Mouse (Mus musculus): ENCODE data around the gene Sh3d19. TPM values are rescaled to one million over a fixed set of nuclear protein-coding genes. Genes with fewer than 3 reads are reported as not detected.

The Sh3d19 gene
- polyA plus RNA-seq, 3 experiments from 2014 or later: 2.0 to 4.1 (median 2.7) TPM

GRCm38 (mm10) chr3:86141886-86142262 is 171.0 kb downstream of the Sh3d19 start:
- ATAC-seq: no peak

DNA sequence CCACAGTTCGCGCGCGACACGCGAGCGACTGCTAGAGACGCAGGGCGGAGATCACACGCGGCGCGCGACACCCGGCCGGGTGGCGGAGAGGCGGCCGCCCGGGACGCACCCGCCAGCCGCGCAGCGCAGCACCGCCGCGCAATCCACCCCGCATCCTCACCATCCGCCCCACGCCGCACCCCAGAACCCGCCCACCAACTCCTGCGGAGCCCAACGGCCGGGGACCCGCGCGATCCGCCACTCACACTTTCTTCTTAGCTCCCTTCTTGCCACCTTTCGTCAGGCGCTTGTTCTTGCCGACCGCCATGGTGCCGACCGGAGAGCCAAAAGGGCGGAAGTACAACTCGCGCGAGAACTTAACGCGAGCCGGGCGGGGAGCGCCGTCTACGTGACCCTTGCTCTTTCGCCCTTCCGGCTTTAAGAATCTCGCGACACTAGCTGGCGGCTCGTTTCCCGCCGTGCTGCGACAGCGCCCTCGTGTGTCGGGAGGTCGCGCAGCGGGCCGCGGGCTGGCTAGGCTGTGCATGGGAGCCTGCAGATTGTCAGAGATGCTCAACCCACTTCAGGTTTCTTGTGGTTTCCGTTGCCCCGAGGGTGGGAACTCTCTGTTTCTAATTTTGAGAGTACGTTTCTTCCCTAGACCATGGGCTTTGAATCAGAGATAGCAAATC is 171.5 kb downstream of the Sh3d19 start, which contains the start of gene Rps3a1:
Rps3a1 (minus strand) TSS at position 440 of the 671 bp plus-strand sequence.
- peak; percentile 94 for ATAC-seq

DNA sequence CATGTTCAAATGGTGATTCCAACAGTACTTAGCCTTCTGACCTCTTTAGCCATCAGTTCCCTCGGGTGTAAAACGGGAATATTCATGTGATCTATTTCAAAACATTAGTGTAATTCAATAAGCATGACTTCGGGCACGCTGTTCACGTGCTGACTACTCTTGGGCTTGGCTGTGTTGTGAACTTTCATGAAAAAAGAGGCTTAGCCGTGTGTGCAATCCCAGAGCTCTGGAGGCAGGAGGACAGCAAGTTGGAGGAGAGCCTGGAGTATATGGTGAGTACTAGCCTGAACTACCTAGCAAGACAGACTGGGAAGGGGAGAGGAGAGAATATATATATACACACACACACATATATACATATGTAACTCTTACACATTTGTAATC is 172.0 kb downstream of the Sh3d19 start:
- ATAC-seq: no peak

DNA sequence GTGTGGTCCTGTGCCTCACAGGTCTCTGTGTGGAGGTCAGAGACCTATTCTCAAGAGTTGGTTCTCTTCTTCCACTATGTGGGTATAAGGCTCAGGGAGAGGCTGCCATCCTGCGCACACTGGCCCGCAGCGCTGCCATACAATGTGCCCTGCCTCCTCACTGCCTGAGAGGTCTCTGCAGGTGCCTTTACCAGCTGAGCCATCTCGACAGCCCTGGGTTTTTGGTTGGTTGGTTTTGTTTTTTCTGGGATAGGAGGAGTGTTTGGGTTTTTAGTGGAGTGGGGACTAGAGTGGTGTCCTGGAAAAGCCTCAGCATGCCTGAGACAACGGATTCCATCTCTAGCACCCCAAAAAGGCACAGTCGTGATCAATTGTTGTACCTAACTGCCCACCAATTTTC is 172.4 kb downstream of the Sh3d19 start:
- ATAC-seq: no peak

DNA sequence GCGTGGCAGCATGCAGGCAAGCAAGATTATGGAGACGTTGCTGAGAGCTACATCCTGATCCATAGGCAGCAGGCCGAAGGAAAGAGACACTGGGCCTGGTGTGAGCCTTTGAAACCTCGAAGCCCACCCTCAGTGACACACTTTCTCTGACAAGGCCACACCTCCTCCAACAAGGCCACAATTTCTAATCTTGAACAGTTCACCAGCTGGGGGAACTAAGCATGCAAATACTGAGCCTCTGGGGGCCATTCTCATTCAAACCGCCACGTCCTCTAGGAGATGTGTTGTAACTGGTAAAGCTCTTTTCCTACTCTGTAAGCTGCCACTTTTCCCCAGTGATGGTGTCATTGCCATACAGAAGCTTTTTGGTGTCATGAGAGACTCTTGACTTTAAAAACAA is 178.2 kb downstream of the Sh3d19 start:
- no peak for ATAC-seq

GRCm38 (mm10) chr3:86149521-86149920 is 178.6 kb downstream of the Sh3d19 start:
- ATAC-seq: no peak

DNA sequence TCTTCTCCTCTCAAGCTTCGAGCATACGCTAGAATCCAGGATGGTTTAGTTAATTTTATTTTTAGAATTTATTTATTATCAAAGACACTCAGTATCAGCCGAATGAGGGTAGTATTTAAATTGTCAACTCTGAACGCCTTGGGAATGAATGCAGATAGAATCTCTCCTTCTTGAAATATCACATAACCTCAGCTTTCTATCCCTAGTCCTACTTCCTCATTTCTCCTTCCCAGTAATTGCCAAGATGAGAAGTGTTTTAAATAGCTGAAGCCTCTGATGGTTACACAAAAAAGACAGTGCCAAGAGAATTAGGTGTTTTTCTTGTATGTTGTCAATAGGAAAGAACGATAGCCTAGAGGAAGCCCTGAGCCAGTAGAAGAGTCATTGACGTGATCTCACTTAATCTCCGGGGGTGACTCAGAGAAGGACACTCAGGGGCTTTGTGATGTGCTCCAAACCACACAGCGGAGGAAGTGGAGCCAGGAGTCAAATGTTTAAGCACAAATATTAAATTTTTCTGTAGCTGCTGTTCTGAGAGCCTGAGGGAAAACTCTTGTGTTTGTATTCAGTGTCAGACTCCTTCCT is 198.0 kb downstream of the Sh3d19 start:
- no peak for ATAC-seq

GRCm38 (mm10) chr3:86179714-86180113 is 208.8 kb downstream of the Sh3d19 start:
- ATAC-seq: no peak

Other genes starting within 250 kb of the Sh3d19 start
- gene Fam160a1, start 153.8 kb upstream of the Sh3d19 start, polyA plus RNA-seq (2017; shearing (Covaris generic)): 1 to 10 TPM; 1.2 to 5.0 (median 4.4) TPM
- 1 to 10 TPM in 2 of 3 experiments, under 1 TPM in 1; 0.57 to 4.4 (median 3.9) TPM for gene Glt28d2, start 83.6 kb upstream of the Sh3d19 start, polyA plus RNA-seq (2017; shearing (Covaris generic))
- gene Gm37240, start 83.6 kb upstream of the Sh3d19 start, polyA plus RNA-seq (2017; shearing (Covaris generic)): 1 to 10 TPM in 1 of 3 experiments, under 1 TPM in 2; 0.74 to 4.1 (median 0.98) TPM
- not detected for gene Prss48, start 31.4 kb downstream of the Sh3d19 start, polyA plus RNA-seq (2017; shearing (Covaris generic))
- 1,000 to 10,000 TPM; 2,732 to 4,785 (median 2,853) TPM for gene Rps3a1, start 171.6 kb downstream of the Sh3d19 start, polyA plus RNA-seq (2017; shearing (Covaris generic))